Mouse (Mus musculus): Measurements from ENCODE around the gene Olfr544. TPM values are rescaled to one million over a fixed set of nuclear protein-coding genes. Genes with fewer than 3 reads are reported as not detected.
"Not testable (repeated sequence)": the region's sequence is repeated elsewhere in the genome, so short reads cannot be mapped to it uniquely, and the experiment has no call there.

The Olfr544 gene
- not detected for total RNA-seq (2021)

DNA sequence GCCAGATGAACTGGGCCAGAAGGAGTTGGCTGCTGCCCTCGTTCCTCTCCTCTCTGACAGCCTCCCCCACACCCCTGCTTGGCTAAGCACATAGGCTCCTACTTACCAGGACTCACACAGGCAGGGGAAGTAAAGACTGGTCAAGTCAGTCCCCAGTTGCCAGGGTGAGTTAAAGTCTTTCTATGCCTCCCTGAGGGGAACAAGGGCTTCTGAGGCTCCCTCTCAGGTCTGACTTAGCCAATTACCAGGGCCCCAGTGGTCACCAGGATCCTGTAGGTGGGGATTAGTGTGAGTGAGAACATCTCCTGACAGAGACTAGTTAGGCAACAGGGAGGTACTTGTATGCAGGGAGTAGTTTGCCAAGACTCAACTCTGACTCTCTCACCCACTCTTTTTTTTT lies at the start of gene Olfr544:
Gene Olfr544, minus strand, starts transcription at position 153 of the 400 bp plus-strand sequence.
- no peak for DNase-seq (ENCODE audit: extremely low spot score in 1 of 2, low spot score in 2 of 2)
- intact Hi-C loops (cut with DNase I) = no loop called here

DNA sequence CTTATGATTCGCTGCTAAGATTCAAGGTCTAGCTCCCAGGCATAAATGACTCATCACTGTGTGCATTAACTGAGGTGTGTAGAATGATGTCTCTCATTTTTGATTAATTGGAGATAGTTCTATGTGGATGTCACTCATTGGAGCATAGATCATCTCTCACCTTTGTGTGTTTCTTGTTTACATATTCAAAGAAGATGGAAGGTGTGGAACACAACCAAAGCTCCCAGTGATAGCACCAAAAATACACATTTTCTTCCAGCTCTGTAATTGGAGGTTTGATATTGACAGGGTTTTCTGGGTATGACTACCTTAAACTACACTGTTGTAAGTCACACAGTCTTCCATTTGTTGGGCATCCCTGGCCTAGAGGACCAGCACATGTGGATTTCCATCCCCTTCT lies 46.3 kb upstream of the Olfr544 start, which contains the start of gene Olfr547:
Gene Olfr547, plus strand, starts transcription at position 301 of the 400 bp plus-strand sequence.
- no peak for DNase-seq (ENCODE audit: extremely low spot score in 1 of 2, low spot score in 2 of 2)

DNA sequence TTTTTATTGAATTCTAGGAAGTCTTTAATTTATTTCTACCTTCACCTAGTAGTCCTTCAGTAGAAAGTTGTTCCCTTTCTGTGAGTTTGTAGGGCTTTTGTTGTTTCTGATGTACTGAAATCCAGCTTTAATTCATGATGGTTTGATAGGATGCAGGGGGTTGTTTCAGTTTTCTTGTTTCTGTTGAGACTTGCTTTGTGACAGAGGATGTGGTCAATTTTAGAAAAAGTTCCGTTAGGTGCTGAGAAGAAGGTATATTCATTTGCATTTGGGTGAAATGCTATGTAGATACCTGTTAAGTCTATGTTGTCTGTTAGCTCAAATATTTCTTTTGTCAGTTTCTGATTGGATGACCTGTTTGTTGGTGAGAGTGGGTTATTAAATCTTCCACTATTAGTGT lies 40.9 kb upstream of the Olfr544 start:
- intact Hi-C loops (cut with DNase I) = no loop called here
- no peak for DNase-seq (ENCODE audit: extremely low spot score in 1 of 2, low spot score in 2 of 2)

More for the DNA sequence above, 46.3 kb upstream of the Olfr544 start, which contains the start of gene Olfr547:
- intact Hi-C loops (cut with DNase I) = no loop called here

DNA sequence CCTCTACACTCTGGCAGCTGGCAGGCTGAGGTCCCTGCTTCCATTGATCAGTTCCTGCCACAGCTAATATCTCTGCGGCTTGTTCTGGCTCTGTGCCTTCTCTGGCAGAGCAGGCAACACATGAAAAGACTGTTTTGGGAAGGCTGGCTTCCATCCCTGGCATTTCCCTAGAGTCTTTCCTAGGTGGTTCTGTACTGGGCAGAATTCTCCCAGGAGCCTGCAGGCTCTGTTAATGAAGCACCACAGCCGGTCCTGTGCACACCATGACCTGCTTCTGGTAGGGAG lies 28.9 kb upstream of the Olfr544 start:
- DNase-seq (ENCODE audit: extremely low spot score in 1 of 2, low spot score in 2 of 2) = peak in 1 of 2 experiments; percentile 11
- intact Hi-C loops (cut with DNase I) = loop anchor here (10.0 kb wide), 2 partner anchors 168 to 608 kb away; partner anchors contain the start of genes Olfr586 and Trim68

DNA sequence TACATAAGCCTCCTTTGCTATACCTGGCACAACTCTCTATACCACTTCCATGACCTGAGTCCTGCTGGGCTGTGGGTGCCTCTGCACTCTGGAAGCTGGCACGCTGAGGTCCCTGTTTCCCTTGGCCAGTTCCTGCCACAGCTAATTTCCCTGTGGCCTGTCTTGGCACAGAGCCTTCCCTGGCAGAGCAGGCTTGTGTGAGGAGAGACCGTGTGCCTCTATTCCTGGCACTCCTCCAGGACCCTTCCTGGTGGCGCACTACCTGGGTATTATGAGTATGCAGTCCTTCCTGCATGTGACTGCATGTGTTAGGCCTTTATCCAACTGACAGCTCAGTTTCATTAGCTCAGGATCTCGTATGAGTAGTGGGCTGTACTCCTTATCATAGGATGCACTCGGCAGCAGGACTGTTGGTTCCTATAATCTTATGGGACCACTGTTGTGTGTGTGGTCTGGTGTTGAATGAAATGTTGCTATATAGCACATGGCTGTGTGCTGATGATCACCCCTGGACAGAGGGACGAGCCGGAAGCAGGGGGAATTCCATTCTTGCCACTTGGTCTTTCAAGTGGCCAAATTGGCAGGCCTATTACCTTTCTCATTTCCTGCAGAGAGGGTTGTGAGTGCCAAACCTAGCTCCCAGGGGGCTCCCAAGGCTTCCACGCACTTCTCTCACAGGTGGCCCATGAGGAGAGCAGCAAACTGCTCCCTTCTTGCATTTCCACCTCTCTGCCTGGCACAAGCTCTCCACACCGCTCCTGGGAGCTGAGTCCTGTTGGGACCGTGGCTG lies 28.3 kb upstream of the Olfr544 start:
- intact Hi-C loops (cut with DNase I) = loop anchor here (10.0 kb wide), 2 partner anchors 168 to 608 kb away; partner anchors contain the start of genes Olfr586 and Trim68
- peak in 1 of 2 experiments; percentile 37 for DNase-seq (ENCODE audit: extremely low spot score in 1 of 2, low spot score in 2 of 2)

DNA sequence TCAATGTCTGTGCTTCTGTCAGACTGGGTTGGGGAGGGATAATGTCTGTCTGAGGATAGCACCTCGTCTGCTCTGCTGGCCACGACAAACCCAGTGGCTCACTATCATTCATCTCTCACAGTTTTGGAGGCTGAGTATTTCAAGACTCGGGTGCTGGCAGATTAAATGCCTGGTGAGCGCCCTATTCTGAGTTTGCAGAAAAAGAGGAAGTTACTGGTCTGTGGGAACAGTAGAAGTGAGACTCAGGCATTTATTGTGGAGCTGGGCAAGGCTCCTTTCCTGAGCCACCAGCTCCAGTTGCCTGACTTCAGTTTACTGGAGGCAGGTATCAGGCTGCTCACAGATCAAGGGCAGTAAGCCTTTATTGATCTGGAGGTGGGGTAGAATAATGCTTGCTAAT lies 26.0 kb upstream of the Olfr544 start:
- no peak for DNase-seq (ENCODE audit: extremely low spot score in 1 of 2, low spot score in 2 of 2)
- intact Hi-C loops (cut with DNase I) = loop anchor here (5.0 to 10.0 kb wide), 4 partner anchors 171 to 1358 kb away; partner anchors contain the start of genes Olfr571, Olfr586 and Trim68

DNA sequence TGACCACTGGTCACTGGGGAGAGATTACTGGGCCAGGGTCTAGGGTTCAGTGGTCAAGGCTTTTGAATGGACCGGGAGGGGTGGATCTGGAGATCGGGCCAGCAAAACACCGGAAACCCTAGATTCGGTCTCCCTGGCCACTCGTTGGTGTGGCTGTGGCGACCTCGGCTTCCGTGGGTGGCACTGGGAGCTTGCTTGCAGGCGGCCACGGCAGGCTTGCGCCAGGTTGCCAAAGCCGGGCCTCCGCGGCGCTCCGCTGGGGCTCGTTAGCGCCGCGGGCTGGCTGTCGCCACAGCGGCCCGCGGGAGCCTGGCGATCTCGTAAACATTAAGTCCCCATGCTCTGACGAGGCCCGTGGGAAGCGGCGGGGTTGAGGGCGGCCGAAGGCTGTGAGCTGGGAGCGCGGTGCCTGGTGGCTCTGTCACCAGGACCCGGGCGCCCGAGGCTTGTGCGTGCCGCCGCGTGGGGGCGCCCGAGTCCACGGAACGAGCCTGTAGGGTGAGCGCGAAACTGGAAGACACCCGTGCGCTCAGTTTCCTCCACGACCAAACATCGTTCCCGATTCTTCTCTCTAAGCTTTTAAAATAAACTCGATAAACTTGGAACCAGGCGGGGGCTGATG lies 24.8 kb upstream of the Olfr544 start:
- intact Hi-C loops (cut with DNase I) = loop anchor here (5.0 to 10.0 kb wide), 4 partner anchors 172 to 1359 kb away; partner anchors contain the start of genes Olfr571, Olfr586 and Trim68

DNA sequence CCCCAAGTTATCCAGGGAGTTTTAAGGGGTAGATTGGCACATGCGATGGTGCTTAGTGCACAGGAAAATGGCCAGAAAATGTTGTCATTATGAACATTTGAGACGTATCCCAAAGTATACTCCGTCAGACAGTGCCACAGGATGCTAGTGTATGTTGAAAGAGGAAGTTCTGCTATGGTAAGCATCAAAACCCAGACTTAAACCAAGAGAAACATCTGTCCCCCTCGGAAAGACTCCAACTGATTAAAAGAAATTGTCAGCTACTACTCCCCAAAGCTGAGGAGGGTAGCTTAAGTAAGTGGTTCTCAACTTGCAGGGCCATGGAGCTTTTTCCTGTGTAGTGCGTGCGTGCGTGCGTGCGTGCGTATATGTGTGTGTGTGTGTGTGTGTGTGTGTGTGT lies 23.8 kb upstream of the Olfr544 start:
- DNase-seq (ENCODE audit: extremely low spot score in 1 of 2, low spot score in 2 of 2) = no peak
- intact Hi-C loops (cut with DNase I) = loop anchor here (5.0 to 10.0 kb wide), 4 partner anchors 173 to 1360 kb away; partner anchors contain the start of genes Olfr571, Olfr586 and Trim68

More for the DNA sequence above, 24.8 kb upstream of the Olfr544 start:
- peak; percentile 75 to 90 for DNase-seq (ENCODE audit: extremely low spot score in 1 of 2, low spot score in 2 of 2)

DNA sequence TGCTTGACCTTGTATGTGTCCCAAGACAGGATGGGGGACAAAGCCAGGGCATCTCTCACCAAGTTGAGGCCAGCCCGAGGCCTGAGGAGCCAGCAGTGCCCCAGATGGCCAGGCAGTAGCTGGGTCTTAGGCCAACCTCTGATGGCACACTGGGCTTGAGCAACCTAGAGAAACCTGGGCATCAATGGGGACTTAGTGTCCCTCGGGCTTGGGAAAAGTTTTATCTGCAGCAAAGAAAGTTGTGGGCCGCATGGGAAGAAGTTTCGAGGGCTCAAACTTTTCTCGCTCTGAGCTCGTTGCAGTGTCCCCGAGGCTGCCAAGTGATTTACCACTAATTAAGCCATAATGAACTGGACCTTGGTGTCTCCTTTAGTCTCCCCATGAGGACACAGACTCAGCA lies 21.6 kb upstream of the Olfr544 start:
- DNase-seq (ENCODE audit: extremely low spot score in 1 of 2, low spot score in 2 of 2) = no peak
- intact Hi-C loops (cut with DNase I) = loop anchor here (5.0 to 10.0 kb wide), 5 partner anchors 128 to 1363 kb away; partner anchors contain the start of genes Olfr554, Olfr571, Olfr586 and Trim68

DNA sequence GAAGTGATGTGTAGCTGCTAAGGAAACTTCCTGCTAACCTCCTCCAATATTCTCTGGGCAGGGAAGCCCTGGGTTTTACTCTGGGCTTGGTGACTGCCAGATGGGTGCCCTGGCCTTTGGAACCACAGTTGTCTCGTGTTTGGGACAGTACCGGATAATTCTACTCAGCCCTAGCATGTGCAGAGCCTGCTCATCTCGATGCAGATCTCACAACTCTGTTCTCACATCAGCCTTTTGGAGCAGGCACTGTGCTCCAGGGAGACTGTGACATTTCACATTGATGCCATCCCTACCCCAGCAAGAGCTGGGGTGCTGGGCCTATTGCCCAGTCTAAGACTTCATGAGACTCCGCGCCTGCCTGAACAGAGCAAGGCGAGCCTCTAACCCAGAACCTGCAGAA lies 20.6 kb upstream of the Olfr544 start:
- intact Hi-C loops (cut with DNase I) = loop anchor here (5.0 kb wide), 1 partner anchor 129 kb away; the partner anchor contains the start of gene Olfr554
- DNase-seq (ENCODE audit: extremely low spot score in 1 of 2, low spot score in 2 of 2) = no peak

DNA sequence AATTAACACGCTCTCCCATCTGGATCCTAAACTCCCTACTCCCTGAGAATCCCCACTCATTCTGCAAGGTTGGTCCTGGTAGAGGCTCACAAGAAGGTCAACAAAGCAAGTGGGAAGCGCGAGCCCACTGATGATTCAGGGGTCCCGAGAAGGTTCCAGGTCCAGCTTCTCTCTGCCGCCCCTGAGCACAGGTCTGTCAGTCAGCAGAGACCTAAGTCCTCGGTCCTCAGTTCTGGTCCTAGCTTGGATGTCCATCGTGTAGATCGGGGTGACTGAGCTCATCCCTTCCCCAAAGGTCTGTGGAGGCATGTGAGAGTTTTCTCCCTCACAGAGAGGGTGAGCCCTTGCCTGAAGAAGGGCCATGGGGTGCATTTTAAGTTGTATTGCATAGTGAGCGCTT lies 20.0 kb upstream of the Olfr544 start:
- intact Hi-C loops (cut with DNase I) = loop anchor here (5.0 kb wide), 1 partner anchor 129 kb away; the partner anchor contains the start of gene Olfr554
- DNase-seq (ENCODE audit: extremely low spot score in 1 of 2, low spot score in 2 of 2) = no peak

DNA sequence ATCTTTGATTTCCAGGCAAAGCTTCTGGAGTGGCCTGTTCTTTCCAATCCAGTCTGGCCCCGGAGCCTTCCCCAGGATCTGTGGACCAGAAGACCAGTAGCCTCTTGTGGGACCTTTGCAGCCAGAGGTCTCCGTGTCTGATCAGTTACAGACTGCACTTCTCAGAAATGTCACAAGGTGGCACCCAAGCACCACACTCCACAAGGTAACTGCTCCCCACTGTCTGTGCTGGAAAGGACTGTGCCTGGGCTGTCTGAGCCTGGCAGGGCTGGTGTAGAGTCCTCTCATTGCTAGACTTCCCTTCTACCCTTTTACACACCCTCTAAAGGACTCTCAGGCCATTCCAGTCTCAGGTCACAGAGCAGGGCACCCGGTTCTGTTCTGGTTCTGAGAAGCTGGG lies 18.7 kb upstream of the Olfr544 start:
- intact Hi-C loops (cut with DNase I) = loop anchor here (5.0 kb wide), 1 partner anchor 130 kb away; the partner anchor contains the start of gene Olfr554
- peak; percentile 71 to 72 for DNase-seq (ENCODE audit: extremely low spot score in 1 of 2, low spot score in 2 of 2)

DNA sequence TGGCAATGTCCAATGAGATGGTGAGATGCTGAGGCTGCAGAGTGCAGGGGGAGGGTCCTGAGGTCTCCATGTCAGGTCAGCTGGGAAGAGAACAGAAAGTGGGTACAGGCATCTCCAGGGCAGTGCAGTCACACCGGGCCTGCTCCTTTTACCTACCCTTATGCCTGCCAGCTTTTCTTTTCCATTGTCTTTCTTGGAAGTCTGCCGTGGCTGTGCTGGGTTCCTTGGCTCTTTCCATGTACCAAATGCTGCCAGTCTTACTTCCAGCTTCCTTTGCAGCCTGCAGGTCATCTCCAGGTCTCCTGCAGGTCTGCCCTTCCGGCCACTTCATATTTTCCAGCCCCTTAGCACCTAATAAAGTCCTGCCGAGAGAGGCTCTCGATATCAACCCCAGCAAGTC lies 13.9 kb upstream of the Olfr544 start:
- intact Hi-C loops (cut with DNase I) = no loop called here
- DNase-seq (ENCODE audit: extremely low spot score in 1 of 2, low spot score in 2 of 2) = no peak

DNA sequence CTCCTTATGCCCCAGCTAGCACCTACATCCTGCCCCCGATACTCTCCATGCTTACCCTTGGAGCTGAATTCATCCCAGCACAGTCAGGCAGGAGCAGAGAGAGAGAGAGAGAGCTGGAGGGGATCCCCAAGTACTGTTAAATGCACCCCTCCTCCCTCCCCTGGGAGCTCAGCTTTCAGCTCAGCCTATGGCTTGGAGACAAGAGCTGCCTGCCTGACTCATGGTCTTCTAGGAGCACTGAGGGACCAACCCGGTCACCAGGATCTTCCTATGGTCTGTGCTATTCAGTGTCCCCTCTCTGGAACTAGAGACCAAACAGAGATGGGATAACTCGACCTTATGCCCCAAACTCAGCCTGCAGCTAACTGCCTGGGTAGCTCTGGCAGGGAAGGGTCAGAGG lies 11.4 kb upstream of the Olfr544 start, which contains the start of gene Olfr545:
Gene Olfr545, minus strand, starts transcription at position 101 of the 400 bp plus-strand sequence.
- intact Hi-C loops (cut with DNase I) = no loop called here
- no peak for DNase-seq (ENCODE audit: extremely low spot score in 1 of 2, low spot score in 2 of 2)

DNA sequence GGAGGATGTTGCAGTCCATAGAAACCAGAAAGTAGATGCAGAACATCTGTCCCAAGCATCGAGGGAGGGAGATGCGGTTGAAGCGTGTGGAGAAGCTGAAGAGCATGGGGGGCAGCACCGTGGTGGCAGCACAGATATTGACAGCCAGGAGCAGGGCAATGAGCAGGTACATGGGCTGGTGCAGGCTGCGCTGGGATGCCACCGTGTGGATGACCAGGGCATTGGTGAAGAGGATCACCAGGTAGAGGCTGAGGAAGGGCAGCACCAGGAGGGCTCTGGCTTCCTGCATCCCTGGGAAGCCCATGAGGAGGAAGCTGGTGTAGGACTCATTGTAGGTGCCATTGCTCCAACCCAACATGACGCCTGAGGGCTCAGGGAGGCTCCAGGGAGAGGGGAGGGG lies 6.3 kb upstream of the Olfr544 start:
- intact Hi-C loops (cut with DNase I); DNase-seq (ENCODE audit: extremely low spot score in 1 of 2, low spot score in 2 of 2): not testable (repeated sequence)

DNA sequence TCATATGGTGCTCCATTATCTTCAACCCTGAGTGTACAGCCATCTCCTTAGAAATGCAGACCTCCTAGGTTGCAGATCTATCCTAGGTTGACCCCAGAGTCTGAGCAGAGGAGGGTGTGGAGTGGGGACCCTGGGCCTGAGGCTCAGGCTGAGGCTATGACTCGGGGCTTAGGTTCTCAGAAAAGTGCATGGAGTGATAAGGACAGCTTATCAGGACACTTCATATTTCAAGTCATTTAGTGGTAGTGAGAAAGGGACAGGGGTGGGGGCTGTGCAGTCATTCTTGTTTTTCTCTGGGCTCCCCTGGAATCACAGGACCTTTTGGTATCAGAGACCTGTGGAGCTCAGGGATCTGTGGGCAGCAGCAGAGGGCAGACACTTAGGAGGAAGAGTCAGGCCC lies 2.0 kb downstream of the Olfr544 start:
- no peak for DNase-seq (ENCODE audit: extremely low spot score in 1 of 2, low spot score in 2 of 2)
- intact Hi-C loops (cut with DNase I) = no loop called here

DNA sequence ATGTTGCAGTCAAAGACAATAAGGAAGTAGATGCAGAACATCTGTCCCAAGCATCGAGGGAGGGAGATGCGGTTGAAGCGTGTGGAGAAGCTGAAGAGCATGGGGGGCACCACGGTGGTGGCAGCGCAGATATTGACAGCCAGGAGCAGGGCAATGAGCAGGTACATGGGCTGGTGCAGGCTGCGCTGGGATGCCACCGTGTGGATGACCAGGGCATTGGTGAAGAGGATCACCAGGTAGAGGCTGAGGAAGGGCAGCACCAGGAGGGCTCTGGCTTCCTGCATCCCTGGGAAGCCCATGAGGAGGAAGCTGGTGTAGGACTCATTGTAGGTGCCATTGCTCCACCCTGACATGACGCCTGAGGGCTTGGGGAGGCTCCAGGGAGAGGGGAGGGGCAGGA lies 3.3 kb downstream of the Olfr544 start:
- DNase-seq (ENCODE audit: extremely low spot score in 1 of 2, low spot score in 2 of 2); intact Hi-C loops (cut with DNase I): not testable (repeated sequence)

DNA sequence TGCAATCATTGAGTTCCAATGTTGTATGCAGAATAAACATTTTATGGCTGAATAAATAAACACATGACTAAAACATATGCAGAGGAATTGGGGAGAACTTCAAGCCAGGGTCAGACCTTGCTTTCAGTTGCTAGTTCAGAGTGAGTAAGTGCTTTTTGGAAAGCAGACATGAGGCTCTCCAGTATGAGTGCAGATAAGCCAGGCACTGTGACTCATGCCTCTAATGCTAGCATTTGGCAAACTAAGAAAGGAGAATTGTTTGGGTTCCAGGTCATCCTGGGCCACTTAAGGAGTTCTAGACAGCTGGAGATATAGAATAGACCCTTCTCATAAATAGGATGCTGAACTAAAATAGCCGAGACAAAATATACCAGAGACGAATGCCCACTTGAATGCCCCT lies 4.4 kb downstream of the Olfr544 start:
- DNase-seq (ENCODE audit: extremely low spot score in 1 of 2, low spot score in 2 of 2) = no peak
- intact Hi-C loops (cut with DNase I) = no loop called here

DNA sequence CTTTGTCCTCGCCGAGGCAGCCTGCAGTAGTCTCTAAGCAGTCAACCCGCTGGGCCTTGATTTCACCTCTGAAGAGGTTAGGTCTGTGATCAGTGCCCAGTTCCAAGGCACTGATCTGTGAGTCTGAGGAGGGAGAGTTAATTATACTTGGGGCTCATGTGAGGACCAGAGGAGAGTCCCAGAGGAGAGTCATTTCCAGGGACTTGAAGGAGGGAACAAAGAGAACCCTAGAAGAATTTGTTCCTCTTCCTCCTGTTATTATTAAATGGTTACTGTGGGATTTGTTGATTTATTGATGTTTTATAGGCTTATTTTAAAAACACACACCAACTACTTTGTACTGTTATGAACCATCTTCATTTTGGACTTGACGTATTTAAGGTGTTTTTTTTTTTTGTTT lies 6.5 kb downstream of the Olfr544 start, which contains the start of gene Olfr543:
Gene Olfr543, minus strand, starts transcription at position 101 of the 400 bp plus-strand sequence.
- DNase-seq (ENCODE audit: extremely low spot score in 1 of 2, low spot score in 2 of 2) = no peak
- intact Hi-C loops (cut with DNase I) = no loop called here
